Mouse (Mus musculus) ES-E14 (cell line): ENCODE measurements around the gene Pdc. TPM values are rescaled to one million over a fixed set of nuclear protein-coding genes. Genes with fewer than 3 reads are reported as not detected.
"Not testable (repeated sequence)": the region's sequence is repeated elsewhere in the genome, so short reads cannot be mapped to it uniquely, and the experiment has no call there.

Experiments used
- DNase-seq: peaks from one replicate; pipeline ENCODE4 v3.0.0-alpha.2; 2013; ENCODE audit warnings: low read depth, low spot score
- H3K27ac ChIP-seq: 2 replicates; pipeline ENCODE4 v1.5.1; 2012; ENCODE audit warnings: low read depth, mild to moderate bottlenecking, low read length, moderate library complexity, mixed read lengths; ENCODE audit not compliant: poor library complexity, insufficient read depth, severe bottlenecking
- H3K36me3 ChIP-seq: 2 replicates; pipeline ENCODE4 v1.6.1; 2012; ENCODE audit warnings: mild to moderate bottlenecking, low read length, moderate library complexity, mixed read lengths; ENCODE audit not compliant: control insufficient read depth, poor library complexity, insufficient read depth, severe bottlenecking
- H3K4me1 ChIP-seq, 2 experiments: fragments of 150-350 bp in 1 of 2; sonication (generic) in 1 of 2; 2 replicates each; pipeline ENCODE4 v1.6.1; 2012; ENCODE audit warnings: low read length in 2 of 2, mild to moderate bottlenecking in 1 of 2, mixed read lengths in 1 of 2; ENCODE audit not compliant: control insufficient read depth in 2 of 2, insufficient read depth in 2 of 2, poor library complexity in 1 of 2
- H3K4me3 ChIP-seq, 2 experiments: fragments of 150-350 bp in 1 of 2; sonication (generic) in 1 of 2; 2 replicates each; pipeline ENCODE4 v1.5.1; 2012; ENCODE audit warnings: low read length in 2 of 2, low read depth in 1 of 2, mild to moderate bottlenecking in 1 of 2, mixed read lengths in 1 of 2; ENCODE audit not compliant: insufficient read depth in 1 of 2, poor library complexity in 1 of 2, severe bottlenecking in 1 of 2
- H3K9ac ChIP-seq: 2 replicates; pipeline ENCODE4 v1.6.1; 2012; ENCODE audit warnings: low read depth, mild to moderate bottlenecking, low read length, mixed read lengths; ENCODE audit not compliant: poor library complexity, insufficient read depth, severe bottlenecking
- H3K9me3 ChIP-seq: fragments of 150-350 bp; sonication (generic); 2 replicates; pipeline ENCODE4 v1.6.1; 2012; ENCODE audit warnings: low read depth, mild to moderate bottlenecking, low read length; ENCODE audit not compliant: control insufficient read depth, insufficient read depth
- CHD2 ChIP-seq: IDR thresholded peaks from 2 replicates; pipeline ENCODE4 v1.6.1; 2014; ENCODE audit warnings: mild to moderate bottlenecking, low read depth, low read length, inconsistent platforms
- HCFC1 ChIP-seq: IDR thresholded peaks from 2 replicates; pipeline ENCODE4 v1.6.1; 2012; ENCODE audit warnings: low read length, inconsistent platforms, borderline replicate concordance; ENCODE audit not compliant: insufficient read depth
- MAFK ChIP-seq: IDR thresholded peaks from 2 replicates; pipeline ENCODE4 v1.6.1; 2014; ENCODE audit warnings: mild to moderate bottlenecking, low read depth, low read length, inconsistent platforms; ENCODE audit not compliant: insufficient read depth
- ZC3H11A ChIP-seq: IDR thresholded peaks from 2 replicates; pipeline ENCODE4 v1.6.1; 2012; ENCODE audit warnings: low read depth, mild to moderate bottlenecking, inconsistent platforms, low read length, borderline replicate concordance
- ZNF384 ChIP-seq: IDR thresholded peaks from 2 replicates; pipeline ENCODE4 v1.6.1; 2012; ENCODE audit warnings: low read depth, low read length, inconsistent platforms
- in situ Hi-C, 2 experiments: fragments of 600-800 bp; cut with MboI; formaldehyde crosslinking; loops; one replicate each; pipeline ENCODE4 v1.15.1; 2025; ENCODE audit warnings: low sequenced_read_pairs in 2 of 2, inconsistent platforms in 1 of 2; ENCODE audit not compliant: unreplicated experiment in 2 of 2
- total RNA-seq: library from RNA; depleted of rRNA; stranded (reverse); fragments of 300-350 nt; gene quantifications from 2 replicates; pipeline ENCODE4 v1.2.3, GENCODE M21; 2012; rRNA removed

The Pdc gene
- not detected in 2 replicates for total RNA-seq

DNA sequence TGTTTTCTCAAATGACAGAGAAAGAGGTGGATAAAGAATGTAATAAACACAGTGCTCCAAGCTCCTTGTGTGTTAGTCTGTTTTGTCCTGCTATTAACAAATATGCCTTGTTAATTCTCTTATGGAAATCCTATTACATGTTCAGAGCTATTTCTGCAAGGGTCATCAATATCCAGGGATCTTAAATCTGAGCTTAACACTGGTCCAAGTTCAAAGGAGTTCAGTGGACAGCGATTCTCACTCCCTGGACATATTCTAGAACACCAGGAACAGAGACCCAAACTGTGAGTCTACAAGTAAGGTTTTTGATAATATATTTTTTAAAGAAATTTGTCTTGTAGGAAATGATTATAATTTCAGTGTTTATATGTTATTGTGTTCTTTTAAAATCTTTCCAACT is at the start of gene Pdc:
Gene Pdc (plus strand): TSS at position 213 of the 400 bp plus-strand sequence.
- no peaks in the 10 kb centered on the region for H3K36me3 ChIP-seq
- H3K4me3 ChIP-seq, result no peak within 1 kb of the TSS
- no peak for DNase-seq
- in situ Hi-C loops, result no loop called here
- H3K4me1 ChIP-seq, result no peaks in the 10 kb centered on the region
- H3K9me3 ChIP-seq, result no peaks in the 10 kb centered on the region
- H3K9ac ChIP-seq, result no peak within 1 kb of the TSS
- TF ChIP-seq ZNF384 (no peak), MAFK (no peak), ZC3H11A (no peak), CHD2 (no peak), HCFC1 (no peak)
- no peak within 1 kb of the TSS for H3K27ac ChIP-seq

DNA sequence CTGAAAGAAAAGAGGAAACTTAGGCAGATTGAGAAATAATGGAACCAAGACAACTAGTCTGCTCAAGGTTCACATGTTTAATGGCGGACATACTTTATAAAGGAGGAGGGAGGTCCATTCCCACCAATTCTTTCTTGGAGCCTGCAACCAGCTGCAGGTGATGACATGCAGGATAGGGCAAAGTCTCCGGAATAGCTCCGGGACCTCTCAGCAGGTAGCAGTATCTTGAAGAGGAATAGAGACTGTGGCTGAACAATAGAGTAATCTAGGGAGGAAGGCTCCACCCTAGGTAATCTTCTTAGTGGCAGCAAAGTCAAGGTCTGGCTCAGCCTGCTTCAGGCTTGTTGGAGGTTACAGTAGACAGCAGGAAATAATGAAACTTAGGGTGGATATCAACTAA is 25.2 kb upstream of the Pdc start:
- H3K9ac ChIP-seq, H3K27ac ChIP-seq, DNase-seq, H3K4me3 ChIP-seq, H3K36me3 ChIP-seq, in situ Hi-C loops, H3K9me3 ChIP-seq, H3K4me1 ChIP-seq: not testable (repeated sequence)

- Histone ChIP-seq H3K9me3 (no peaks in the 10 kb centered on the region), H3K4me3 (no peak overlapping the region), H3K9ac (no peak overlapping the region), H3K4me1 (no peaks in the 10 kb centered on the region), H3K27ac (no peak overlapping the region), H3K36me3 (no peaks in the 10 kb centered on the region)
- peak; percentile 39 for DNase-seq
- TF ChIP-seq HCFC1 (no peak), ZC3H11A (peak; percentile 66)
- in situ Hi-C loops, result no loop called here
Measured at GRCm38 (mm10) chr1:150307599-150307998, 11.6 kb upstream of the Pdc start.

DNA sequence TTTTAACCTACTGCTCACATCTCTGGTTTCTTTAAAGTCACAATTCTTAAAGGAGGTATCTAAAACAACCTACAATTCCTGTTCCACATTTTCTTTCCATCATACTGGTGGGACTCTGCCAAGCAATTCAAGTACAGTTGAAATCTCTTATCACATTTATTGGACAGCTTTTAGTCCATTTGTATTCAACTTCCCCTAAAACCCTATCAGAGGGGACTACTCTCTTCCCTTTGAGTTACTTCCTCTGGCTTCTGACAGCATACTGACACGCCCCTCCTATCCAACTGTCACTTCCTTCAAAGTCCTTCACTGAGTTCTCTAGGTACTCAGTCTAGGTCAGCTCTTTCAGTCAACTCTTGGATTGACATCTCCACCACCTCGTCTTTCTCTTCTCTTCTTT is 15.9 kb downstream of the Pdc start:
- no peak overlapping the region for H3K27ac ChIP-seq
- no peak overlapping the region for H3K4me3 ChIP-seq
- no peaks in the 10 kb centered on the region for H3K36me3 ChIP-seq
- in situ Hi-C loops, result no loop called here
- H3K4me1 ChIP-seq, result no peaks in the 10 kb centered on the region
- no peak for DNase-seq
- TF ChIP-seq ZC3H11A (no peak), ZNF384 (no peak), MAFK (no peak), CHD2 (no peak), HCFC1 (no peak)
- no peaks in the 10 kb centered on the region for H3K9me3 ChIP-seq
- no peak overlapping the region for H3K9ac ChIP-seq

- in situ Hi-C loops, result no loop called here
- Histone ChIP-seq H3K4me1 (no peaks in the 10 kb centered on the region), H3K36me3 (peaks cover 6% of the 10 kb centered on the region), H3K27ac (no peak overlapping the region), H3K9me3 (peaks cover 1% of the 10 kb centered on the region; the same call in 1 of the 2 replicates), H3K4me3 (no peak overlapping the region), H3K9ac (no peak overlapping the region)
- TF ChIP-seq CHD2 (no peak), ZC3H11A (no peak), MAFK (no peak), ZNF384 (no peak), HCFC1 (no peak)
- no peak for DNase-seq
Measured at GRCm38 (mm10) chr1:150360864-150361263, 41.6 kb downstream of the Pdc start.
